Comparison of ENCODE assay signal across 10 mouse cellular contexts in genomic region chr3:36530345-36530744, GRCm38 (mm10). TPM values are rescaled to one million over a fixed set of nuclear protein-coding genes. Genes with fewer than 3 reads are reported as not detected.
DNase-seq lines count a peak whose midpoint lies in the region; ATAC-seq and TF ChIP-seq lines count a peak whose summit lies in the region.
"Had no signal": no experiment of that assay in that cellular context is flagged by ENCODE, and none has a peak within 500 bp of the region (broad histone marks: within the 10 kb centered on the region; RNA-seq: fewer than 3 reads in every experiment).

No protein-coding gene starts in this region.

- peak overlapping the region; percentile 73; the same call in 1 of the 2 replicates for H3K4me2 ChIP-seq in heart, embryonic 13.5 days
- H3K4me2 ChIP-seq in midbrain, embryonic 15.5 days = no peak overlapping the region
- H3K4me2 ChIP-seq in midbrain, postnatal 0 days (ENCODE audit: low read depth, low read length, poor library complexity, severe bottlenecking) = no peak overlapping the region
- no peak overlapping the region for H3K4me2 ChIP-seq in intestine, embryonic 15.5 days (replicated peaks)
- H3K4me2 ChIP-seq: embryonic facial prominence, embryonic 12.5 days; hindbrain, embryonic 12.5 days had no signal

- H3K9me3 ChIP-seq in heart, embryonic 13.5 days = no peaks in the 10 kb centered on the region
- H3K9me3 ChIP-seq in midbrain, embryonic 15.5 days = no peaks in the 10 kb centered on the region; the same call in 1 of the 2 replicates
- H3K9me3 ChIP-seq in midbrain, postnatal 0 days (ENCODE audit: low read length) = no peaks in the 10 kb centered on the region
- no peaks in the 10 kb centered on the region for H3K9me3 ChIP-seq in intestine, embryonic 15.5 days
- H3K9me3 ChIP-seq: embryonic facial prominence, embryonic 12.5 days; hindbrain, embryonic 12.5 days had no signal

- DNase-seq in layer of hippocampus, adult 11-12 months (ENCODE audit: low spot score) = peak; percentile 33
- DNase-seq in layer of hippocampus, postnatal 36 days = no peak
- peak; percentile 17 for DNase-seq in left cerebral cortex, postnatal 4 days
- peak; percentile 49 for DNase-seq in right cerebral cortex, postnatal 4 days
- no peak for DNase-seq in midbrain, postnatal 0 days (ENCODE audit: low spot score)

- 0 out of 2 replicates have a peak, but pooled peaks cover 11% of the 10 kb centered on the region for H3K27me3 ChIP-seq in heart, embryonic 13.5 days (replicated peaks)
- 0 out of 2 replicates have a peak, but pooled peaks cover 3% of the 10 kb centered on the region for H3K27me3 ChIP-seq in midbrain, embryonic 15.5 days (replicated peaks)
- H3K27me3 ChIP-seq in midbrain, postnatal 0 days (ENCODE audit: insufficient read depth, low read length) = no peaks in the 10 kb centered on the region
- H3K27me3 ChIP-seq in intestine, embryonic 15.5 days (replicated peaks) = no peaks in the 10 kb centered on the region

- no peak overlapping the region for H3K4me3 ChIP-seq in heart, embryonic 13.5 days
- H3K4me3 ChIP-seq in midbrain, embryonic 15.5 days = no peak overlapping the region
- no peak overlapping the region for H3K4me3 ChIP-seq in midbrain, postnatal 0 days (ENCODE audit: low read depth, low read length)
- no peak overlapping the region for H3K4me3 ChIP-seq in intestine, embryonic 15.5 days (replicated peaks)
- H3K4me3 ChIP-seq: embryonic facial prominence, embryonic 12.5 days; hindbrain, embryonic 12.5 days had no signal

- WGBS in heart, embryonic 13.5 days = 39% methylated on average over 6 of the region's 6 CpGs
- WGBS in midbrain, embryonic 15.5 days = 87% methylated on average over 6 of the region's 6 CpGs
- 88% methylated on average over 6 of the region's 6 CpGs for WGBS in midbrain, postnatal 0 days
- WGBS in intestine, embryonic 15.5 days = 78% methylated on average over 6 of the region's 6 CpGs

- H3K9ac ChIP-seq in heart, embryonic 13.5 days = no peak overlapping the region
- H3K9ac ChIP-seq in midbrain, embryonic 15.5 days = no peak overlapping the region
- no peak overlapping the region for H3K9ac ChIP-seq in midbrain, postnatal 0 days (replicated peaks; ENCODE audit: low read length, poor library complexity, severe bottlenecking)
- H3K9ac ChIP-seq in intestine, embryonic 15.5 days = no peak overlapping the region
- H3K9ac ChIP-seq: embryonic facial prominence, embryonic 12.5 days; hindbrain, embryonic 12.5 days had no signal

- peak; percentile 54; the same call in 1 of the 2 replicates for ATAC-seq in heart, embryonic 13.5 days (ENCODE audit: extremely low read depth, insufficient number of reproducible peaks, low FRiP score, low TSS enrichment)
- no peak for ATAC-seq in midbrain, embryonic 15.5 days (replicated peaks)
- ATAC-seq in midbrain, postnatal 0 days (ENCODE audit: low FRiP score) = no peak
- ATAC-seq in intestine, embryonic 15.5 days = no peak

- H3K4me1 ChIP-seq in heart, embryonic 13.5 days = peaks cover 38% of the 10 kb centered on the region
- H3K4me1 ChIP-seq in midbrain, embryonic 15.5 days = 0 out of 2 replicates have a peak, but pooled peaks cover 2% of the 10 kb centered on the region
- H3K4me1 ChIP-seq in midbrain, postnatal 0 days (ENCODE audit: insufficient read depth, low read length) = no peaks in the 10 kb centered on the region
- H3K4me1 ChIP-seq in intestine, embryonic 15.5 days (replicated peaks) = peaks cover 9% of the 10 kb centered on the region; the same call in 1 of the 2 replicates
- H3K4me1 ChIP-seq: hindbrain, embryonic 12.5 days had no signal

- intact Hi-C loops in left cerebral cortex, postnatal 4 days (cut with DNase I) = no loop called here

- TF ChIP-seq CTCF in midbrain, postnatal 0 days (IDR thresholded peaks at IDR 0.05) = no peak

- no peaks in the 10 kb centered on the region for H3K36me3 ChIP-seq in heart, embryonic 13.5 days
- no peaks in the 10 kb centered on the region for H3K36me3 ChIP-seq in midbrain, embryonic 15.5 days (replicated peaks)
- H3K36me3 ChIP-seq in midbrain, postnatal 0 days (ENCODE audit: insufficient read depth, low read length) = no peaks in the 10 kb centered on the region
- no peaks in the 10 kb centered on the region for H3K36me3 ChIP-seq in intestine, embryonic 15.5 days
- H3K36me3 ChIP-seq: embryonic facial prominence, embryonic 12.5 days; hindbrain, embryonic 12.5 days had no signal

- peak overlapping the region; percentile 73 for H3K27ac ChIP-seq in heart, embryonic 13.5 days (replicated peaks)
- no peak overlapping the region for H3K27ac ChIP-seq in midbrain, embryonic 15.5 days
- no peak overlapping the region for H3K27ac ChIP-seq in midbrain, postnatal 0 days (ENCODE audit: low read depth, low read length)
- no peak overlapping the region for H3K27ac ChIP-seq in intestine, embryonic 15.5 days
- H3K27ac ChIP-seq: embryonic facial prominence, embryonic 12.5 days; hindbrain, embryonic 12.5 days had no signal

RNA-seq across cellular contexts. Expression of gene Gm11549, which starts 8.7 kb away (rescaled TPM):
- 1 to 10 TPM; 2.1 to 2.5 TPM for total RNA-seq in layer of hippocampus, postnatal 36 days (2021)
- polyA plus RNA-seq in heart, embryonic 13.5 days (2015; fragmentation: Nextera tagmentation; extraction: Ambion mirVana) = 0.29 TPM in 2 replicates
- total RNA-seq in left cerebral cortex, postnatal 4 days (2021) = 1 to 10 TPM; 1.5 to 2.6 TPM
- polyA plus RNA-seq in midbrain, embryonic 15.5 days (2015; fragmentation: Nextera tagmentation; extraction: Ambion mirVana) = 0.34 and 0.39 TPM in 2 replicates
- 0.22 and 0.42 TPM in 2 replicates for total RNA-seq in midbrain, postnatal 0 days (2014; rRNA removed)
- 0.28 and 0.31 TPM in 2 replicates for polyA plus RNA-seq in midbrain, postnatal 0 days (2015; fragmentation: Nextera tagmentation; extraction: Ambion mirVana)
- polyA plus RNA-seq in intestine, embryonic 15.5 days (2015; fragmentation: Nextera tagmentation; extraction: Ambion mirVana) = 0.33 and 0.44 TPM in 2 replicates

RNA-seq across cellular contexts. Expression of gene Exosc9, which starts 22.1 kb away (rescaled TPM):
- total RNA-seq in layer of hippocampus, postnatal 36 days (2021) = 10 to 100 TPM; 36.0 to 42.3 TPM
- 51.5 and 58.6 TPM in 2 replicates for polyA plus RNA-seq in heart, embryonic 13.5 days (2015; fragmentation: Nextera tagmentation; extraction: Ambion mirVana)
- total RNA-seq in left cerebral cortex, postnatal 4 days (2021) = 10 to 100 TPM; 49.9 to 51.9 TPM
- polyA plus RNA-seq in midbrain, embryonic 15.5 days (2015; fragmentation: Nextera tagmentation; extraction: Ambion mirVana) = 79.4 and 82.0 TPM in 2 replicates
- 42.5 and 53.9 TPM in 2 replicates for total RNA-seq in midbrain, postnatal 0 days (2014; rRNA removed)
- polyA plus RNA-seq in midbrain, postnatal 0 days (2015; fragmentation: Nextera tagmentation; extraction: Ambion mirVana) = 68.2 and 70.9 TPM in 2 replicates
- polyA plus RNA-seq in intestine, embryonic 15.5 days (2015; fragmentation: Nextera tagmentation; extraction: Ambion mirVana) = 63.6 and 65.1 TPM in 2 replicates

RNA-seq across cellular contexts. Expression of gene Ccna2, which starts 41.6 kb away (rescaled TPM):
- 1 to 10 TPM; 1.3 to 1.4 TPM for total RNA-seq in layer of hippocampus, postnatal 36 days (2021)
- polyA plus RNA-seq in heart, embryonic 13.5 days (2015; fragmentation: Nextera tagmentation; extraction: Ambion mirVana) = 168 and 184 TPM in 2 replicates
- 10 to 100 TPM; 12.1 to 14.8 TPM for total RNA-seq in left cerebral cortex, postnatal 4 days (2021)
- 28.0 and 29.7 TPM in 2 replicates for polyA plus RNA-seq in midbrain, embryonic 15.5 days (2015; fragmentation: Nextera tagmentation; extraction: Ambion mirVana)
- total RNA-seq in midbrain, postnatal 0 days (2014; rRNA removed) = 15.0 and 16.9 TPM in 2 replicates
- polyA plus RNA-seq in midbrain, postnatal 0 days (2015; fragmentation: Nextera tagmentation; extraction: Ambion mirVana) = 10.5 and 10.7 TPM in 2 replicates
- polyA plus RNA-seq in intestine, embryonic 15.5 days (2015; fragmentation: Nextera tagmentation; extraction: Ambion mirVana) = 166 and 179 TPM in 2 replicates

RNA-seq across cellular contexts. Expression of gene 1810062G17Rik, which starts 54.6 kb away (rescaled TPM):
- total RNA-seq in layer of hippocampus, postnatal 36 days (2021) = not detected
- 1.4 and 1.6 TPM in 2 replicates for polyA plus RNA-seq in heart, embryonic 13.5 days (2015; fragmentation: Nextera tagmentation; extraction: Ambion mirVana)
- not detected for total RNA-seq in left cerebral cortex, postnatal 4 days (2021)
- 0.19 and 0.32 TPM in 2 replicates for polyA plus RNA-seq in midbrain, embryonic 15.5 days (2015; fragmentation: Nextera tagmentation; extraction: Ambion mirVana)
- total RNA-seq in midbrain, postnatal 0 days (2014; rRNA removed) = not detected in 2 replicates
- 0.23 and 0.44 TPM in 2 replicates for polyA plus RNA-seq in midbrain, postnatal 0 days (2015; fragmentation: Nextera tagmentation; extraction: Ambion mirVana)
- 1.8 and 2.2 TPM in 2 replicates for polyA plus RNA-seq in intestine, embryonic 15.5 days (2015; fragmentation: Nextera tagmentation; extraction: Ambion mirVana)

RNA-seq across cellular contexts. Expression of gene Anxa5, which starts 54.7 kb away (rescaled TPM):
- 10 to 100 TPM; 46.6 to 49.3 TPM for total RNA-seq in layer of hippocampus, postnatal 36 days (2021)
- polyA plus RNA-seq in heart, embryonic 13.5 days (2015; fragmentation: Nextera tagmentation; extraction: Ambion mirVana) = 375 and 414 TPM in 2 replicates
- total RNA-seq in left cerebral cortex, postnatal 4 days (2021) = 10 to 100 TPM; 32.3 to 33.1 TPM
- 68.7 and 84.1 TPM in 2 replicates for polyA plus RNA-seq in midbrain, embryonic 15.5 days (2015; fragmentation: Nextera tagmentation; extraction: Ambion mirVana)
- 27.9 and 28.2 TPM in 2 replicates for total RNA-seq in midbrain, postnatal 0 days (2014; rRNA removed)
- polyA plus RNA-seq in midbrain, postnatal 0 days (2015; fragmentation: Nextera tagmentation; extraction: Ambion mirVana) = 43.1 and 48.4 TPM in 2 replicates
- polyA plus RNA-seq in intestine, embryonic 15.5 days (2015; fragmentation: Nextera tagmentation; extraction: Ambion mirVana) = 247 and 277 TPM in 2 replicates

Comparison
In these comparisons a context has a peak if more than half of its experiments do, and no peak if none do; other contexts are left out.
1. DNase-seq: peak in layer of hippocampus, adult 11-12 months (single experiment), left cerebral cortex, postnatal 4 days (single experiment) and right cerebral cortex, postnatal 4 days (single experiment); none in layer of hippocampus, postnatal 36 days (0 of 2) and midbrain, postnatal 0 days (single experiment).